Comparison of ENCODE assay signal across 21 mouse cellular contexts in the genomic region with DNA sequence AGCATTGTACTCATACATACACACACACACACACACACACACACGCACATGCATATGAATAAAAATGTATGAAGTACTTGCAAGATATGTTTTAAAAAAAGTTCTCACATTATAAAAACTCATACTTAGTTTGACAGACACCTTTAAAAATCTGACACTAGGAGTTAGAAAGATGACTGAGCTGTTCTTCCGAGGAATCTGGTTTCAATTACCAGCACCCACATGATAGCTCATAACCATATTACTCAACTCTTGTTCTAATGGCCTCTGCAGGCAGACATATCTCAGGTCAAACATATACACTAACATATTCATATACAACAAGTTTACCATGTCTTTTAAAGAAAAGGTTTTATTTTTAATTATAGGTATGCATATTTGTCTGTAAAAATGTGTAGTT. TPM values are rescaled to one million over a fixed set of nuclear protein-coding genes. Genes with fewer than 3 reads are reported as not detected.
DNase-seq lines count a peak whose midpoint lies in the region; TF ChIP-seq lines count a peak whose summit lies in the region.
"Had no signal": no experiment of that assay in that cellular context is flagged by ENCODE, and none has a peak within 500 bp of the region (broad histone marks: within the 10 kb centered on the region; RNA-seq: fewer than 3 reads in every experiment).

No protein-coding gene starts in this region.

- TF ChIP-seq POLR2A in embryonic fibroblast, embryonic 13.5 days (IDR thresholded peaks at IDR 0.05; ENCODE audit: low read depth, low read length), result no peak

- H3K4me3 ChIP-seq in embryonic fibroblast, embryonic 13.5 days (ENCODE audit: insufficient read depth, low read length), result no peak overlapping the region
- H3K4me3 ChIP-seq: embryonic facial prominence, embryonic 13.5 days; embryonic facial prominence, embryonic 15.5 days; forebrain, embryonic 13.5 days; forebrain, embryonic 15.5 days had no signal

- no peak for TF ChIP-seq CTCF in embryonic fibroblast, embryonic 13.5 days (IDR thresholded peaks at IDR 0.05; ENCODE audit: borderline replicate concordance, insufficient read depth, low read length)

- DNase-seq in 3T3-L1 (ENCODE audit: low read depth, low spot score), result peak; percentile 72
- peak; percentile 71 for DNase-seq in NIH3T3 (ENCODE audit: low read depth)
- DNase-seq in right cerebral cortex, adult 18-20 months, result no peak
- DNase-seq in cerebellum, adult 9-10 months, result no peak
- no peak for DNase-seq in spleen, adult 12 weeks (ENCODE audit: low spot score)
- DNase-seq: adrenal gland, adult 8-10 months; adrenal gland, postnatal 14 days; adrenal gland, postnatal 36 days; B cell, adult 2 months; cerebellum, adult 11-12 months; cerebellum, adult 2 months; cerebellum, adult 9-11 months; cerebellum, postnatal 14 days; cerebellum, postnatal 36 days; embryo, embryonic 11 days; forebrain, postnatal 0 days had no signal

- peak overlapping the region; percentile 36; the same call in 1 of the 2 replicates for H3K27ac ChIP-seq in embryonic fibroblast, embryonic 13.5 days (ENCODE audit: insufficient read depth, low read length)
- H3K27ac ChIP-seq: embryonic facial prominence, embryonic 13.5 days; embryonic facial prominence, embryonic 15.5 days; forebrain, embryonic 13.5 days; forebrain, embryonic 15.5 days had no signal

- peaks cover 2% of the 10 kb centered on the region for H3K4me1 ChIP-seq in embryonic fibroblast, embryonic 13.5 days (ENCODE audit: control insufficient read depth, insufficient read depth, low read length)
- H3K4me1 ChIP-seq: embryonic facial prominence, embryonic 13.5 days; embryonic facial prominence, embryonic 15.5 days; forebrain, embryonic 13.5 days; forebrain, embryonic 15.5 days had no signal

RNA-seq across cellular contexts. Expression of a gene that starts 9.4 kb away (rescaled TPM):
- polyA plus RNA-seq in embryonic fibroblast, embryonic 13.5 days (2011; ENCODE audit: insufficient read length, low read depth, missing spikeins), result 85.5 and 157 TPM in 2 replicates

RNA-seq across cellular contexts. Expression of a gene that starts 25.9 kb away (rescaled TPM):
- 1.4 and 1.5 TPM in 2 replicates for polyA plus RNA-seq in embryonic fibroblast, embryonic 13.5 days (2011; ENCODE audit: insufficient read length, low read depth, missing spikeins)

RNA-seq across cellular contexts. Expression of a gene that starts 52.1 kb away (rescaled TPM):
- polyA plus RNA-seq in embryonic fibroblast, embryonic 13.5 days (2011; ENCODE audit: insufficient read length, low read depth, missing spikeins), result 18.0 and 23.9 TPM in 2 replicates

RNA-seq across cellular contexts. Expression of a gene that starts 53.3 kb away (rescaled TPM):
- 11.3 and 12.1 TPM in 2 replicates for polyA plus RNA-seq in embryonic fibroblast, embryonic 13.5 days (2011; ENCODE audit: insufficient read length, low read depth, missing spikeins)

Comparison
In these comparisons a context has a peak if more than half of its experiments do, and no peak if none do; other contexts are left out.
1. DNase-seq: peak in 3T3-L1 (single experiment) and NIH3T3 (single experiment); none in right cerebral cortex, adult 18-20 months (single experiment), cerebellum, adult 9-10 months (single experiment) and spleen, adult 12 weeks (single experiment).